In genomic region chr10:28073991-28074652, GRCm38 (mm10) we compare ENCODE assay signal across 8 mouse cellular contexts. TPM values are rescaled to one million over a fixed set of nuclear protein-coding genes. Genes with fewer than 3 reads are reported as not detected.
DNase-seq lines count a peak whose midpoint lies in the region; ATAC-seq and TF ChIP-seq lines count a peak whose summit lies in the region.

No protein-coding gene starts in this region.

- H3K9me3 ChIP-seq in hindbrain, embryonic 16.5 days (ENCODE audit: control insufficient read depth, low read length) = no peaks in the 10 kb centered on the region
- no peaks in the 10 kb centered on the region for H3K9me3 ChIP-seq in limb, embryonic 13.5 days

- H3K4me3 ChIP-seq in thymus, adult 2 months (ENCODE audit: control insufficient read depth, insufficient read depth, low read length) = peak overlapping the region; percentile 39
- peak overlapping the region; percentile 81 for H3K4me3 ChIP-seq in hindbrain, embryonic 16.5 days (ENCODE audit: low read length)
- H3K4me3 ChIP-seq in limb, embryonic 13.5 days = peak overlapping the region; percentile 75
- H3K4me3 ChIP-seq in myocyte = peak overlapping the region; percentile 98

- under 1% methylated on average over 26 of the region's 26 CpGs for WGBS in thymus, adult 2 months
- under 1% methylated on average over 25 of the region's 26 CpGs for WGBS in hindbrain, embryonic 16.5 days
- WGBS in limb, embryonic 13.5 days = under 1% methylated on average over 26 of the region's 26 CpGs

- no peak for TF ChIP-seq CTCF in thymus, adult 2 months (IDR thresholded peaks at IDR 0.05; ENCODE audit: borderline replicate concordance, control insufficient read depth, extremely low read depth, insufficient read depth, low read length, poor library complexity)

- no peak for TF ChIP-seq POLR2A in thymus, adult 2 months (IDR thresholded peaks at IDR 0.05; ENCODE audit: control insufficient read depth, extremely low read depth, insufficient read depth, low read length, poor library complexity)
- no peak for TF ChIP-seq POLR2A in myocyte (IDR thresholded peaks at IDR 0.05; ENCODE audit: insufficient read length, low read depth)

- peak overlapping the region; percentile 85 for H3K9ac ChIP-seq in hindbrain, embryonic 16.5 days (ENCODE audit: low read depth, low read length)
- peak overlapping the region; percentile 83 for H3K9ac ChIP-seq in limb, embryonic 13.5 days

- H3K79me2 ChIP-seq in myocyte (ENCODE audit: control insufficient read depth, insufficient read depth) = peaks cover 38% of the 10 kb centered on the region

- peak; percentile 3 for DNase-seq in adrenal gland, postnatal 25 days
- no peak for DNase-seq in adrenal gland, postnatal 4 days (ENCODE audit: low spot score in 2 of 2)
- no peak for DNase-seq in thymus, adult 2 months
- no peak for DNase-seq in thymus, postnatal 14 days
- no peak for DNase-seq in MN1 (ENCODE audit: low spot score)

- no peaks in the 10 kb centered on the region; the same call in 1 of the 2 replicates for H3K4me1 ChIP-seq in thymus, adult 2 months (replicated peaks; ENCODE audit: control insufficient read depth, insufficient read depth, low read length)
- no peaks in the 10 kb centered on the region for H3K4me1 ChIP-seq in hindbrain, embryonic 16.5 days (ENCODE audit: control insufficient read depth, insufficient read depth, low read depth, low read length)
- peaks cover 21% of the 10 kb centered on the region for H3K4me1 ChIP-seq in limb, embryonic 13.5 days

- peak overlapping the region; percentile 38 for H3ac ChIP-seq in myocyte (ENCODE audit: control insufficient read depth, insufficient read length)

- H3K27ac ChIP-seq in thymus, adult 2 months (ENCODE audit: control insufficient read depth, insufficient read depth, low read length) = no peak overlapping the region
- H3K27ac ChIP-seq in hindbrain, embryonic 16.5 days (ENCODE audit: low read depth, low read length) = peak overlapping the region; percentile 92
- H3K27ac ChIP-seq in limb, embryonic 13.5 days = peak overlapping the region; percentile 89

- no peaks in the 10 kb centered on the region for H3K36me3 ChIP-seq in thymus, adult 2 months (ENCODE audit: control insufficient read depth, insufficient read depth, low read length)
- H3K36me3 ChIP-seq in hindbrain, embryonic 16.5 days (ENCODE audit: control insufficient read depth, insufficient read depth, low read length) = no peaks in the 10 kb centered on the region
- no peaks in the 10 kb centered on the region for H3K36me3 ChIP-seq in limb, embryonic 13.5 days
- H3K36me3 ChIP-seq in myocyte (ENCODE audit: control insufficient read depth, insufficient read depth) = no peaks in the 10 kb centered on the region

- H3K27me3 ChIP-seq in thymus, adult 2 months (ENCODE audit: control insufficient read depth, insufficient read depth, low read length) = peaks cover 7% of the 10 kb centered on the region
- H3K27me3 ChIP-seq in hindbrain, embryonic 16.5 days (replicated peaks; ENCODE audit: control insufficient read depth, insufficient read depth, low read length) = no peaks in the 10 kb centered on the region
- H3K27me3 ChIP-seq in limb, embryonic 13.5 days = no peaks in the 10 kb centered on the region
- H3K27me3 ChIP-seq in myocyte (ENCODE audit: control insufficient read depth, insufficient read depth, insufficient read length) = no peaks in the 10 kb centered on the region

- peak; percentile 10; the same call in 1 of the 2 replicates for ATAC-seq in hindbrain, embryonic 16.5 days
- peak; percentile 58; the same call in 1 of the 2 replicates for ATAC-seq in limb, embryonic 13.5 days (ENCODE audit: low FRiP score, low read depth)

- peak overlapping the region; percentile 84 for H3K4me2 ChIP-seq in hindbrain, embryonic 16.5 days (ENCODE audit: low read length)
- peak overlapping the region; percentile 89 for H3K4me2 ChIP-seq in limb, embryonic 13.5 days (replicated peaks)
- peak overlapping the region; percentile 72 for H3K4me2 ChIP-seq in myocyte (ENCODE audit: low read depth)

TF ChIP-seq in myocyte, 11 proteins besides CTCF, POLR2A, EP300 and RAD21:
- TF ChIP-seq POLR2AphosphoS2 (IDR thresholded peaks at IDR 0.05; ENCODE audit: insufficient read length, low read depth) (no peak), E2F4 (IDR thresholded peaks at IDR 0.05; ENCODE audit: insufficient read depth) (no peak), MAX (IDR thresholded peaks at IDR 0.05; ENCODE audit: low read depth) (no peak), USF1 (IDR thresholded peaks at IDR 0.05; ENCODE audit: low read depth) (no peak), TCF3 (IDR thresholded peaks at IDR 0.05; ENCODE audit: insufficient read length, low read depth) (no peak), MYOD1 (IDR thresholded peaks at IDR 0.05; ENCODE audit: control insufficient read depth in 1 of 3, insufficient read length in 2 of 3, low read depth in 2 of 3) (peak in 2 of 3 experiments; percentile 13 to 28), TCF12 (IDR thresholded peaks at IDR 0.05; ENCODE audit: insufficient read depth, poor library complexity, severe bottlenecking) (no peak), MYOG (IDR thresholded peaks at IDR 0.05; ENCODE audit: control insufficient read depth in 1 of 3, insufficient read depth in 1 of 3, insufficient read length in 2 of 3, low read depth in 2 of 3) (peak in 2 of 3 experiments; percentile 16 to 59)
TF ChIP-seq in myocyte: peak in this region for 2.

RNA-seq across cellular contexts. Expression of gene Ptprk, which starts 0.5 kb away (rescaled TPM):
- total RNA-seq in adrenal gland, postnatal 25 days (2021) = 20.9 and 22.6 TPM in 2 replicates
- total RNA-seq in adrenal gland, postnatal 4 days (2021) = 10 to 100 TPM; 28.4 to 35.3 TPM
- polyA plus RNA-seq in thymus, adult 2 months (2012; rRNA removed) = 5.3 and 6.0 TPM in 2 replicates
- polyA plus RNA-seq in hindbrain, embryonic 16.5 days (2015; fragmentation: Nextera tagmentation; extraction: Ambion mirVana) = 29.4 and 30.2 TPM in 2 replicates
- 35.5 and 37.8 TPM in 2 replicates for polyA plus RNA-seq in limb, embryonic 13.5 days (2015; fragmentation: Nextera tagmentation; extraction: Ambion mirVana)
- polyA plus RNA-seq in myocyte (2012; fragmentation: generic; extraction: Trizol) = 28.8 TPM

Comparison
In these comparisons a context has a peak if more than half of its experiments do, and no peak if none do; other contexts are left out.
1. H3K4me3 ChIP-seq: peak in every context shown above with its lines; median percentile 98 in myocyte; 81 in hindbrain, embryonic 16.5 days; 75 in limb, embryonic 13.5 days; 39 in thymus, adult 2 months.